Mouse (Mus musculus) liver, embryonic 12.5 days (tissue): ENCODE data around the gene Sptssa. TPM values are rescaled to one million over a fixed set of nuclear protein-coding genes. Genes with fewer than 3 reads are reported as not detected.

ENCODE experiments used
- ATAC-seq: fragments of 200-750 bp; cut with Nextera tagmentation; 2 replicates; pipeline ENCODE4 v1.8.0; 2017; ENCODE audit warnings: moderate number of reproducible peaks, mild to moderate bottlenecking, moderate library complexity
- H3K27ac ChIP-seq: fragments of 300-500 bp; sonication (generic); 2 replicates; pipeline ENCODE4 v1.5.1; 2016; ENCODE audit warnings: mild to moderate bottlenecking
- H3K27me3 ChIP-seq: fragments of 300-500 bp; sonication (generic); replicated peaks from 2 replicates; pipeline ENCODE4 v1.6.1; 2016; ENCODE audit warnings: mild to moderate bottlenecking, moderate library complexity
- H3K36me3 ChIP-seq: fragments of 300-500 bp; sonication (generic); 2 replicates; pipeline ENCODE4 v1.6.1; 2016; ENCODE audit warnings: mild to moderate bottlenecking, moderate library complexity
- H3K4me1 ChIP-seq: fragments of 300-500 bp; sonication (generic); 2 replicates; pipeline ENCODE4 v1.6.1; 2016
- H3K4me2 ChIP-seq: fragments of 300-500 bp; sonication (generic); 2 replicates; pipeline ENCODE4 v1.6.1; 2016; ENCODE audit warnings: mild to moderate bottlenecking, moderate library complexity
- H3K4me3 ChIP-seq: fragments of 300-500 bp; sonication (generic); 2 replicates; pipeline ENCODE4 v1.5.1; 2016; ENCODE audit warnings: mild to moderate bottlenecking, moderate library complexity
- H3K9ac ChIP-seq: fragments of 300-500 bp; sonication (generic); 2 replicates; pipeline ENCODE4 v1.6.1; 2016; ENCODE audit warnings: mild to moderate bottlenecking, moderate library complexity
- H3K9me3 ChIP-seq: fragments of 300-500 bp; sonication (generic); replicated peaks from 2 replicates; pipeline ENCODE4 v1.6.1; 2016; ENCODE audit warnings: mild to moderate bottlenecking, moderate library complexity
- WGBS: fragments of 180-500 bp; shearing (Covaris S2); methylation state at CpG from one replicate; pipeline ENCODE4 v1.1.7; 2016; ENCODE audit not compliant: insufficient replicate concordance; 5-methylcytosine and 5-hydroxymethylcytosine counted together
- polyA plus RNA-seq: library from polyadenylated mRNA; unstranded; fragments of >200 nt; fragmentation: Nextera tagmentation; extraction: Ambion mirVana; gene quantifications from 2 replicates; pipeline ENCODE4 v1.2.1, GENCODE M21; 2016

Sptssa gene
- 58.8 and 58.9 TPM in 2 replicates for polyA plus RNA-seq

DNA sequence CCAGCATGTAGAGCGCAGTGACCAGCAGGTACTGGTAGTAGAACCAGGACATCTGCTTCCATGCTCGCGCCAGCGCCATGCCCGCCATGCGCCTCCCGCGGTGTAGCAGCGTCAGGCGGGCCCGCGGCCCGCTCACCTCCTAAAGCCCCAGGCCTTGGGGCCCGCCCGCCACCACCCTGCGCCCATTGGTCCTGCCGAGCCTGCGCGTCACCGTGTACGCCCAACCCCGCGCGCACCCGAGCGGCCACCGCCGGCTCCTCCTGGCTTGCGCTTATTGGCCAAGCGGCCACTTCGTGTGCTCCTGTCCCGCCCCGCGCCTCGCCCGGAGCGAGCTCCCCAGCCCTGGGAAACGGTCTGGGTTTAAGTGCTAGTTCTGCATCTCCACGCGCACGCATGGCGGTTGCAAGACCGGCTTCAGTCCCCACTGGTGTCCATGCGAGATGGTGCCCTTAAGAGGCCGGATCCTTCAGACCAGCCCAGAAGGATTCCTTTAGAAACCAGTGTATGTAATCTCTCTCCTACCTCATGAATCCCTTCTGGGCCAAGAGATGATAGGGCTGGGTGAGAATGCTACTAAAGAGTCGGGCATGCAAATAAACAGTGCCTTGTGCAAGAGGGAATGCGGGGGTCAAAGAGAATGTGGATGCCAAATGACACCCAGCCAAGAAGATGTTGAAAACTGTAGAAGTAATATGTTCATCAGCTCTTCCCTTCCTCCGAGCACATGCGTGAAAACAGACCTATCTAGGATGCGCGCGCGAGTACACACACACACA, at the start of gene Sptssa:
Gene Sptssa, minus strand, starts transcription at position 178 of the 776 bp plus-strand sequence.
- H3K4me1 ChIP-seq, result peaks cover 53% of the 10 kb centered on the region
- peak; percentile 100 for ATAC-seq
- peak within 1 kb of the TSS; percentile 81 for H3K27ac ChIP-seq
- no peaks in the 10 kb centered on the region for H3K27me3 ChIP-seq
- H3K9me3 ChIP-seq, result no peaks in the 10 kb centered on the region
- H3K36me3 ChIP-seq, result no peaks in the 10 kb centered on the region
- H3K4me3 ChIP-seq, result peak within 1 kb of the TSS; percentile 81
- WGBS, result 8% methylated on average over 53 of the region's 53 CpGs
- H3K9ac ChIP-seq, result peak within 1 kb of the TSS; percentile 86
- peak within 1 kb of the TSS; percentile 90 for H3K4me2 ChIP-seq

DNA sequence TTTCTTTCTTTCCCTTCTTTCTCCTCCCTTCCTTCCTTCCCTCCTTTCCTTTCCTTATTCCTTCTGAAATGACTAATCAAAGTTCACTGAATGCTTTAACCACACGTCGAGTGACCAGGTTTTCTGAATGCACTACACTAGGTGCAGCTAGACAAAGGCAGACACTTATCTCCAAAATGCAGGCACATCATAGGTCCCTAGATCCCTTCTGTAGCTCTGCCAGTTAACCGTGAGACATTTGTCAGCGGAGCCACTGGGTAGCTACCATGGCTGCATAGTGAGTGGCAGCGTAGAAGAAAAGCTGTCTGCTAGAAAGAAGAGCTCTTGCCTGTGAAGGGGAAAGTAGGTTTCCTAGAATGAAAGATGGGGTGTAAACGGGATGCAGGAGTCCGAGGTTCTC, 43.0 kb upstream of the Sptssa start:
- peaks cover 8% of the 10 kb centered on the region; the same call in 1 of the 2 replicates for H3K27me3 ChIP-seq
- no peaks in the 10 kb centered on the region for H3K9me3 ChIP-seq
- H3K36me3 ChIP-seq, result no peaks in the 10 kb centered on the region
- no peak for ATAC-seq
- 41% methylated on average over 7 of the region's 7 CpGs for WGBS
- no peak overlapping the region for H3K4me3 ChIP-seq
- H3K4me1 ChIP-seq, result peaks cover 32% of the 10 kb centered on the region
- H3K27ac ChIP-seq, result no peak overlapping the region
- H3K9ac ChIP-seq, result no peak overlapping the region; the same call in 1 of the 2 replicates
- H3K4me2 ChIP-seq, result no peak overlapping the region

DNA sequence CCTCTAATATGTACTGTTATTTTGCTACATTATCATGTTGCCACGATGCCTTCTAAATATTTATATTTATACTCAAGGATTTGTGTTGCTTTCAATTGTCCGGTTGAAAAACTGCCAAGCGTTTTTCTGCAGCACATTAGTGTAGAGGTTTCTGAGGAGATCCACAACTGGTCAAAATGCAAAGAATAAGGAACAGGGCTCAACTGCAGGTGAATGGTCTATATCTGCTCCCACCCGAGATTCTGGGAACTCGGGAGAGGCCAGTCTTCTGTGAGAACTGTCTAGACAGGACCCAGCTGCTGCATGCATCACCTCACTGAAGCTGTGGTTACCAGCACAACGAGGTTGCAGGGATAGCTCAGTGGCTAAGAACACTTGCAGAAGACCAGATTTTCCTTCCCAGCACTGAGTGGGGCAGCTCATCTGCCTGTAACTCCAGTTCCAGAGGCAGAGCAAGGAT, 41.4 kb upstream of the Sptssa start:
- peaks cover 46% of the 10 kb centered on the region for H3K4me1 ChIP-seq
- peak overlapping the region; percentile 13 for H3K4me2 ChIP-seq
- peaks cover 3% of the 10 kb centered on the region; the same call in 1 of the 2 replicates for H3K27me3 ChIP-seq
- H3K9me3 ChIP-seq, result no peaks in the 10 kb centered on the region
- H3K36me3 ChIP-seq, result peaks cover under 1% of the 10 kb centered on the region
- peak overlapping the region; percentile 79 for H3K27ac ChIP-seq
- 43% methylated on average over 6 of the region's 6 CpGs for WGBS
- no peak overlapping the region for H3K4me3 ChIP-seq
- ATAC-seq, result no peak
- peak overlapping the region; percentile 5; the same call in 1 of the 2 replicates for H3K9ac ChIP-seq

DNA sequence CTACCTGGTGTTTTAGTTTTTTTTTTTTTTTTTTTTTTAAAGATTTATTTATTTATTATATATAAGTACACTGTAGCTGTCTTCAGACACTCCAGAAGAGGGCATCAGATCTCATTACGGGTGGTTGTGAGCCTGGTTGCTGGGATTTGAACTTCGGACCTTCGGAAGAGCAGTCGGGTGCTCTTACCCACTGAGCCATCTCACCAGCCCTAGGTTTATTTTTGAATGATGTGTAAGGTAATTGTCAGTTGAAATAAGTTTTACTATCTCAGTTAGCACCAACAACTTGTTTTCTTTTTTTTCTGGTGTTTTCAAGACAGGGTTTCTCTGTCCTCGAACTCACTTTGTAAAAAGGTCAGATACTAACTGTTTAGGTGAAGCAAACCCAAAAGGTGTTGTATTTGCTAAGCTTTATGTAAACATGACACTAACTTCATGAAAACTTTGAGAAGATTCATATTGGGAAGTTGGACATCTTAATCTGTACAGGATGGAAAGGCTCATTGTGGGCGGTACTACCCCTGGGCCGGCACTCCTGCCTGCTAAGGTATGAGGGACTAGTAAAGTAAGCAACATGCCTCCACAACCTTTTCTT, 40.7 kb upstream of the Sptssa start:
- no peaks in the 10 kb centered on the region for H3K27me3 ChIP-seq
- H3K9me3 ChIP-seq, result no peaks in the 10 kb centered on the region
- WGBS, result 6% methylated on average over 7 of the region's 7 CpGs
- H3K4me1 ChIP-seq, result peaks cover 47% of the 10 kb centered on the region
- peaks cover 8% of the 10 kb centered on the region for H3K36me3 ChIP-seq
- ATAC-seq, result peak; percentile 68
- H3K27ac ChIP-seq, result peak overlapping the region; percentile 79
- H3K9ac ChIP-seq, result no peak overlapping the region; the same call in 1 of the 2 replicates
- H3K4me3 ChIP-seq, result no peak overlapping the region
- H3K4me2 ChIP-seq, result peak overlapping the region; percentile 13; the same call in 1 of the 2 replicates

DNA sequence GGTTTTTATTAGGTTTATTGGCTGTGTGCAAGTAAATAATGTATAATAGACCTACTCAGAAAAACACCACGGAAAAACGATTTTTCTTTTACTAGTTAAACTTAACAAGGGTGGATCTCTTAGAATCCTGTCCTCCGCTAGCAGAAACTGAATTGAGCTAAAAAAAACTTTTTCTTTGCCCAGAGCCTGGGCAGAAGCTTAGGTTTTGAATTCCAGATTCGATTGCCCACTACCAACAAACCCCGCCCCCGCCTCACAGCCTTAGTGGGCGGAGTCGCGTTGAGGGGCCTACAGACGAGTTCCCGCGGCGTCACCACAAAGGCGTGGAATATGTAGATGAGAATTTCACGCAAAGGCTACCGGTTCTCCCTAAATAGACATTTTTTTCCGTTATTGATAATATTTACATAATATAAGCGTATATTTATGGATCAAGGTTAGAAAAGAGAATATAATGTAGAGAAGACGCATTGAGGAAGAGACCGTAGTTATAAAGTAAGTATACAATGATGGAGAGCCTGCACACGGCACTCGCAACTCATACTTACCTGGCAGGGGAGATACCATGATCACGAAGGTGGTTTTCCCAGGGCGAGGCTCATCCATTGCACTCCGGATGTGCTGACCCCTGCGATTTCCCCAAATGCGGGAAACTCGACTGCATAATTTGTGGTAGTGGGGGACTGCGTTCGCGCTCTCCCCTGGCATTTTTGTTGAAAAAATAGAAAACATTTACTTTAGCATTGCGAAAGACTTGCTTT, 40.0 kb upstream of the Sptssa start:
- Histone ChIP-seq H3K27ac (peak overlapping the region; percentile 99), H3K9me3 (no peaks in the 10 kb centered on the region), H3K9ac (peak overlapping the region; percentile 92), H3K36me3 (peaks cover 14% of the 10 kb centered on the region), H3K4me1 (peaks cover 47% of the 10 kb centered on the region), H3K4me2 (peak overlapping the region; percentile 87), H3K27me3 (no peaks in the 10 kb centered on the region), H3K4me3 (peak overlapping the region; percentile 89)
- WGBS, result under 1% methylated on average over 32 of the region's 32 CpGs
- peak; percentile 80 for ATAC-seq

DNA sequence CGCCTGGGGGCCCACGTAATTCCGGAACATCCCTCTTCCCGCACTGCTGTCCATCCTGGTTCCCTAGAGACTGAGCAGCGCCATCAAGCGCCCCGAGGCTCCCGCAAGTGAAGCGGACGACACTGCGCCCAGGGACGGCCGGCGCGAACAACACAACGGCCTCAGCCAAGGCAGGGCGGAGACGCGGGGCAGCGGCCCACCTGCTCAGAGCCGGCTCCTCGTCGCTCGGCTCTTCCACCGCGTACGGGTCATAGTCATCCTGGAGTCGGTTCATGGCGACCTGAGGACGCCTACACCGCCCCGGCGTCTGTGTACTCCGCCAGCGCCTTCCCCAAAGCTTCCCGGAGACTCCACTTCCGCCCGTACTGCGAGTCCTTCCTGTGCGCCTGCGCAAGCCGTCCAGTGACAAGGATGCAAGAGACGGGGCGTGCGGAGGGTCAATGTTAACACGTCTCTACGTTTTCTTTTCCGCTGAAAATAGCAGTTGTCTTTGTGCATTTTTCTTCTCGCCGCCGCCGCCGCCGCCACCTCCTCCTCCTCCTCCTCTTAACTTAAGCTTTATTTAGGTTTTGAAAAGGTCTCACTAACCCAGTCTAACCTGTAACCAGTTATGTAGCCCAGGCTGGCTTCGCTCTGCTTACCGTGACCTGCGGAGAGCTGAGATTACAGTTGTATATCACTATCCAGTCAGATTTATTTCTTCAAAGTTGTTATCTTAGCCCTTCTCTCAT, 39.3 kb upstream of the Sptssa start, which contains the start of gene Eapp:
Gene Eapp, minus strand, starts transcription at position 387 of the 731 bp plus-strand sequence.
- Histone ChIP-seq H3K27ac (peak within 1 kb of the TSS; percentile 99), H3K27me3 (no peaks in the 10 kb centered on the region), H3K9me3 (no peaks in the 10 kb centered on the region), H3K4me2 (peak within 1 kb of the TSS; percentile 87), H3K4me3 (peak within 1 kb of the TSS; percentile 89), H3K36me3 (peaks cover 21% of the 10 kb centered on the region), H3K9ac (peak within 1 kb of the TSS; percentile 92), H3K4me1 (peaks cover 47% of the 10 kb centered on the region)
- under 1% methylated on average over 57 of the region's 57 CpGs for WGBS
- peak; percentile 88 for ATAC-seq

DNA sequence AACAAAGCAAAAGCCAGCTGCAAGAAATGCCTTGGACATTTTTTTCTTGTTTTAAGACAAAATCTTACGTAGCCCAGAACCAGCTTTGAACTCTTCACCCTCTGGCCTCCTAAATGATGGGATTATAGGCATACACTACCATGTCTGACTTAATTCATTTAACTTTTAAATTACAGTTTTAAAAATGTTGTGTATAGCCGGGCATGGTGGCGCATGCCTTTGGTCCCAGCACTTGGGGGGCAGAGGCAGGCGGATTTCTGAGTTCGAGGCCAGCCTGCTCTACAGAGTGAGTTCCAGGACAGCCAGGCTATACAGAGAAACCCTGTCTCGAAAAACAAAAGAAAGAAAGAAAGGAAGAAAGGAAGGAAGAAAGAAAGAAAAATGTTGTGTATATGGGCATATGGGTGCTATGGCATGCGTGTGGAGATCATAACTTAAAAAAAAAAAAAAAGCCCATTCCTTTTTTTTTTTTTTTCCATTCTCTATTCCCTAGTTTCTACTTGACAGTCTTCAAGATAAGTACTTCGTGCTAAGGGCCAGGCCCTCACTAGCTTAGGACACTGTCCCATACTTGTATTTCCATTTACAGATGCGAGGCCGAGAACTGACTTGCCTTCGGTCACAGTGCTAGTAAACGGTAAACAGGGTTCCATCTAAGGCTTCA, 38.6 kb upstream of the Sptssa start:
- Histone ChIP-seq H3K4me2 (peak overlapping the region; percentile 87), H3K27ac (peak overlapping the region; percentile 99), H3K9ac (peak overlapping the region; percentile 92), H3K36me3 (peaks cover 28% of the 10 kb centered on the region), H3K4me1 (peaks cover 45% of the 10 kb centered on the region), H3K27me3 (no peaks in the 10 kb centered on the region), H3K4me3 (peak overlapping the region; percentile 89), H3K9me3 (no peaks in the 10 kb centered on the region)
- 33% methylated on average over 12 of the region's 12 CpGs for WGBS
- no peak for ATAC-seq

DNA sequence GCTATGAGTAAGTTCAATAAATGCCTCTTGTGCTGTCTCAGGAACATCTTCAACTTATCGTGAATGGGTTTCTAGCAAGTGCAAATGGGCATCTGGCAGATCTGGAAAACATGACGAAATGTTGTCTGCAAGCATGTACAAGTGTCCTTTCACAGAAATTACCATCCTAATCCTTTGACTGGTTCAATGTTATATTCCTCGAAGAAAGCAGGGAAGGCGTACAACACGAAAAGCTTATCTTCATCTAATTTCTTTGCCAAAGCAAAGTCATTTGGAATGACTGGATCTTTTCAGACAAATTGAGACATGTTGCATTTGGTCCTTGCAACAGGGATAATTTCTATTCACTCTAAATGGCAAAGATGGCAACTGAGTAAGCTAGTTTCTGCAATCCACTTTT, 32.7 kb upstream of the Sptssa start:
- H3K9ac ChIP-seq, result no peak overlapping the region
- H3K4me1 ChIP-seq, result peaks cover 12% of the 10 kb centered on the region
- 91% methylated on average over 5 of the region's 5 CpGs for WGBS
- no peak overlapping the region for H3K27ac ChIP-seq
- ATAC-seq, result no peak
- no peak overlapping the region for H3K4me3 ChIP-seq
- no peaks in the 10 kb centered on the region for H3K9me3 ChIP-seq
- H3K36me3 ChIP-seq, result peaks cover 85% of the 10 kb centered on the region
- H3K27me3 ChIP-seq, result no peaks in the 10 kb centered on the region
- H3K4me2 ChIP-seq, result no peak overlapping the region

DNA sequence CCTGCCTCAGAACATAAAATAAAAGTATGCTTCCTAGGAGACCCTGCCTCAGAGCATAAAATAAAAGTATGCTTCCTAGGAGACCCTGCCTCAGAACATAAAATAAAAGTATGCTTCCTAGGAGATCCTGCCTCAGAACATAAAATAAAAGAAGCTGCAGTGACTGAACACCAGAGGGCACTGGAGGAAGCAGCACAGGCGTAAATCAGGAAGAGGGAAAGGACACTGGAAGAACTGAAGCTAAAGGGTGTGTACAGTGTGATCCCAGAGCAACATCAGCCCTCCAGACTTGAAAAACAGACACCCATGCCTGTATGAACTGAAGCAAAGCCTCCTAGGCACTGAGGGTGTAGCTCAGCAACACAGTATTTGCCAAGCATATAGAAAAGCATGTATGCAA, 26.8 kb upstream of the Sptssa start:
- Histone ChIP-seq H3K9ac (no peak overlapping the region), H3K27me3 (no peaks in the 10 kb centered on the region), H3K9me3 (no peaks in the 10 kb centered on the region), H3K4me1 (no peaks in the 10 kb centered on the region), H3K27ac (no peak overlapping the region), H3K4me2 (no peak overlapping the region), H3K36me3 (peaks cover 59% of the 10 kb centered on the region), H3K4me3 (no peak overlapping the region)
- no peak for ATAC-seq
- 31% methylated on average over 1 of the region's 1 CpGs for WGBS

DNA sequence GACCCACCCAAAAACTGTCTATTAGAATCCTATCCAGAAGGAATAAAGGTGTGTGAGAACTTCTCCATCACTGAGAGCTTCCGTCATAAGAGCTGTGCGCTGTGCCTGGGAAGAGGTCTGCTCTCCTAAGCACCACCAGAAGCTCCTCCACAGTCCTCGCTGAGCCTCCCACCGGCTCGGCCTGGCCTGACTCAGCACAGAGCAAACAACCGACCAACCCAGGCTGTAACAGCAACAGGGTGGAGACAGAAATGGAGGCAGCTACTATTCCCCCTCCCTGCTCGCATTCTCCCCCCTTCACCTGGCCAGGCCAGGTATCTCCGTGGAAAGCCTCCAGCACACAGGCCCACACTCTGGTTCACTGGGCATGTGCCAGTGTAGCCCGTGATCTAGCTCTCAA, 20.3 kb upstream of the Sptssa start:
- Histone ChIP-seq H3K36me3 (peaks cover 71% of the 10 kb centered on the region), H3K9me3 (no peaks in the 10 kb centered on the region), H3K4me3 (no peak overlapping the region), H3K27me3 (no peaks in the 10 kb centered on the region), H3K9ac (no peak overlapping the region), H3K27ac (no peak overlapping the region), H3K4me2 (no peak overlapping the region), H3K4me1 (no peaks in the 10 kb centered on the region)
- WGBS, result 88% methylated on average over 9 of the region's 9 CpGs
- no peak for ATAC-seq

DNA sequence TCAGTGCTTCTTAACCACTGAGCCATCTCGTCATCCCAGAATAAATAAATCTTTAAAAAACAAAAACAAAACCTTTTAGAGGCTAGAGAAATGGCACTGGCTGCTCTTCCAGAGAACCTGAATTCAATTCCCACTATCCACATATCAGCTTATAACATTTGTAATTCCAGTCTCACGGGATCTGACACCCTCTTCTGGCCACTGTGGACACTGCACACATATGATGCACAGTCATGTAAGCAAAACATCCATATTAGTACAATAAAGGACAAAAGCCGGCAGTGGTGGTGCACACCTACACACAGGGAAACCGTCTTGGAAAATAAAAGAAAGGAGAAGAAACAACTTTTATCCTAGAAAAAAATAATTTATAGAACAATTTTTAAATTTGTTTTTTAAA, 19.0 kb upstream of the Sptssa start:
- no peaks in the 10 kb centered on the region for H3K4me1 ChIP-seq

More for the DNA sequence above, 19.0 kb upstream of the Sptssa start:
- no peak overlapping the region for H3K4me2 ChIP-seq
- no peak for ATAC-seq
- no peaks in the 10 kb centered on the region for H3K27me3 ChIP-seq
- 86% methylated on average over 4 of the region's 4 CpGs for WGBS
- no peak overlapping the region for H3K4me3 ChIP-seq
- H3K36me3 ChIP-seq, result peaks cover 76% of the 10 kb centered on the region
- no peaks in the 10 kb centered on the region for H3K9me3 ChIP-seq
- H3K27ac ChIP-seq, result no peak overlapping the region
- no peak overlapping the region for H3K9ac ChIP-seq
